Mouse (Mus musculus): ENCODE data around the gene Igf2r. TPM values are rescaled to one million over a fixed set of nuclear protein-coding genes. Genes with fewer than 3 reads are reported as not detected.
A peak's percentile ranks its signal among the peaks of the same experiment; 100 is the strongest.

The Igf2r gene
- polyA plus RNA-seq, 1 experiment, result 4.8 TPM

DNA sequence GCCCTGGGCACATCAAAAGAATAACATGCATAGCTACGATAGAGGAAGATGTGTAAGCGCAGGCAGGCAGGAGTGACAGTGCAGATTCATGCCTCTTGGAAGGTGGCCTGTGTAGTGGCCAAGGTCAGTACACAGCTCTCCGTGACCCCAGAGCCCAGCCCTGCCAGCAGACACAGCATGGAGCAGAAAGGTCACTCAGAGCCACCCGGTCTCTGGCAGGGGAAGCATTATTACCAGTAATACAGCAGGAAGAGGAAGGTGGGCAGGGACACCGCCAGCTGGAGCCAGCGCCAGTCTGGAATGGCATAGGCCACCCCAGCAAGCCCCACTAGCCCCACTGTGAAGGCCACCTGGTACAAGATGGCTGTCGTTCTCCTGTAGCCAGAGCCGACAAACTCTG is 105.3 kb downstream of the Igf2r start:
- H3K27me3 ChIP-seq (ENCODE audit: control insufficient read depth, insufficient read depth, low read length), result no peaks in the 10 kb centered on the region
- TF ChIP-seq POLR2A (IDR thresholded peaks at IDR 0.05; ENCODE audit: control insufficient read depth, low read depth, low read length) (no peak), CTCF (IDR thresholded peaks at IDR 0.05; ENCODE audit: control insufficient read depth, insufficient read depth, insufficient replicate concordance, low read depth, low read length) (no peak)
- no peak overlapping the region for H3K4me3 ChIP-seq (ENCODE audit: control insufficient read depth, low read depth, low read length)
- no peak overlapping the region for H3K27ac ChIP-seq (ENCODE audit: control insufficient read depth, insufficient read depth, low read depth, low read length)
- H3K4me1 ChIP-seq (ENCODE audit: control insufficient read depth, insufficient read depth, low read length), result no peaks in the 10 kb centered on the region
- H3K36me3 ChIP-seq (ENCODE audit: control insufficient read depth, insufficient read depth, low read length), result no peaks in the 10 kb centered on the region

- Histone ChIP-seq H3K27me3 (ENCODE audit: control insufficient read depth, insufficient read depth, low read length) (no peaks in the 10 kb centered on the region), H3K4me3 (ENCODE audit: control insufficient read depth, low read depth, low read length) (no peak overlapping the region), H3K36me3 (ENCODE audit: control insufficient read depth, insufficient read depth, low read length) (no peaks in the 10 kb centered on the region), H3K27ac (ENCODE audit: control insufficient read depth, insufficient read depth, low read depth, low read length) (no peak overlapping the region), H3K4me1 (ENCODE audit: control insufficient read depth, insufficient read depth, low read length) (no peaks in the 10 kb centered on the region)
- TF ChIP-seq CTCF (IDR thresholded peaks at IDR 0.05; ENCODE audit: control insufficient read depth, insufficient read depth, insufficient replicate concordance, low read depth, low read length) (peak; percentile 25; the same call in 1 of the 2 replicates), POLR2A (IDR thresholded peaks at IDR 0.05; ENCODE audit: control insufficient read depth, low read depth, low read length) (no peak)
Measured at GRCm38 (mm10) chr17:12660572-12661260, 108.7 kb downstream of the Igf2r start.

DNA sequence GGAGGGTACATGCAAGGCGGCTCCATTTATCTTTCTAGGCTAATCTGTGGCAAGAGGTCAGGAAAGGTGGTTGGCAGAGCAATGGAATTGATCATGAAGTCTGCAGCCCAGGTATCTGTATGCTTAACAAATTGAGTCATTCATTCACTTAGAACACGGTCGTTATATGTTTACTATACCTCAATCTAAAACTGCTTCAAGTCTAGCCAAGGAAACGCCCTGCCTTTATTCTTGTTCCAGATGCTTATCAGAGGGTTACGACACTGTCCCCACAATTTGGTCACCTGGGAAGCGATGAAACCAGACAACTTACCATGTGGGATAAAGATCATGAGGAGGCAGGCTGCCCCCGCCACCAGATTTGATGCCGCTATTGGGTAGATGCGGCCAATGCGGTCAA is 110.2 kb downstream of the Igf2r start:
- Histone ChIP-seq H3K27ac (ENCODE audit: control insufficient read depth, insufficient read depth, low read depth, low read length) (no peak overlapping the region), H3K4me3 (ENCODE audit: control insufficient read depth, low read depth, low read length) (no peak overlapping the region), H3K27me3 (ENCODE audit: control insufficient read depth, insufficient read depth, low read length) (no peaks in the 10 kb centered on the region), H3K36me3 (ENCODE audit: control insufficient read depth, insufficient read depth, low read length) (no peaks in the 10 kb centered on the region), H3K4me1 (ENCODE audit: control insufficient read depth, insufficient read depth, low read length) (no peaks in the 10 kb centered on the region)
- TF ChIP-seq POLR2A (IDR thresholded peaks at IDR 0.05; ENCODE audit: control insufficient read depth, low read depth, low read length) (no peak), CTCF (IDR thresholded peaks at IDR 0.05; ENCODE audit: control insufficient read depth, insufficient read depth, insufficient replicate concordance, low read depth, low read length) (no peak)

GRCm38 (mm10) chr17:12658784-12659183 is 110.7 kb downstream of the Igf2r start:
- TF ChIP-seq CTCF (IDR thresholded peaks at IDR 0.05; ENCODE audit: control insufficient read depth, insufficient read depth, insufficient replicate concordance, low read depth, low read length) (no peak), POLR2A (IDR thresholded peaks at IDR 0.05; ENCODE audit: control insufficient read depth, low read depth, low read length) (no peak)
- no peaks in the 10 kb centered on the region for H3K27me3 ChIP-seq (ENCODE audit: control insufficient read depth, insufficient read depth, low read length)
- H3K27ac ChIP-seq (ENCODE audit: control insufficient read depth, insufficient read depth, low read depth, low read length), result no peak overlapping the region
- no peaks in the 10 kb centered on the region for H3K4me1 ChIP-seq (ENCODE audit: control insufficient read depth, insufficient read depth, low read length)
- no peaks in the 10 kb centered on the region for H3K36me3 ChIP-seq (ENCODE audit: control insufficient read depth, insufficient read depth, low read length)
- no peak overlapping the region for H3K4me3 ChIP-seq (ENCODE audit: control insufficient read depth, low read depth, low read length)

- no peak overlapping the region for H3K4me3 ChIP-seq (ENCODE audit: control insufficient read depth, low read depth, low read length)
- no peaks in the 10 kb centered on the region for H3K27me3 ChIP-seq (ENCODE audit: control insufficient read depth, insufficient read depth, low read length)
- TF ChIP-seq CTCF (IDR thresholded peaks at IDR 0.05; ENCODE audit: control insufficient read depth, insufficient read depth, insufficient replicate concordance, low read depth, low read length), result no peak
- TF ChIP-seq POLR2A (IDR thresholded peaks at IDR 0.05; ENCODE audit: control insufficient read depth, low read depth, low read length), result no peak
- H3K36me3 ChIP-seq (ENCODE audit: control insufficient read depth, insufficient read depth, low read length), result no peaks in the 10 kb centered on the region
- H3K4me1 ChIP-seq (ENCODE audit: control insufficient read depth, insufficient read depth, low read length), result no peaks in the 10 kb centered on the region
- no peak overlapping the region for H3K27ac ChIP-seq (ENCODE audit: control insufficient read depth, insufficient read depth, low read depth, low read length)
Measured at GRCm38 (mm10) chr17:12655826-12656225, 113.6 kb downstream of the Igf2r start.

GRCm38 (mm10) chr17:12654061-12654460 is 115.4 kb downstream of the Igf2r start:
- Histone ChIP-seq H3K27me3 (ENCODE audit: control insufficient read depth, insufficient read depth, low read length) (no peaks in the 10 kb centered on the region), H3K27ac (ENCODE audit: control insufficient read depth, insufficient read depth, low read depth, low read length) (no peak overlapping the region), H3K36me3 (ENCODE audit: control insufficient read depth, insufficient read depth, low read length) (no peaks in the 10 kb centered on the region), H3K4me3 (ENCODE audit: control insufficient read depth, low read depth, low read length) (no peak overlapping the region), H3K4me1 (ENCODE audit: control insufficient read depth, insufficient read depth, low read length) (no peaks in the 10 kb centered on the region)
- TF ChIP-seq CTCF (IDR thresholded peaks at IDR 0.05; ENCODE audit: control insufficient read depth, insufficient read depth, insufficient replicate concordance, low read depth, low read length) (no peak), POLR2A (IDR thresholded peaks at IDR 0.05; ENCODE audit: control insufficient read depth, low read depth, low read length) (no peak)

GRCm38 (mm10) chr17:12652604-12653003 is 116.9 kb downstream of the Igf2r start:
- TF ChIP-seq POLR2A (IDR thresholded peaks at IDR 0.05; ENCODE audit: control insufficient read depth, low read depth, low read length) (no peak), CTCF (IDR thresholded peaks at IDR 0.05; ENCODE audit: control insufficient read depth, insufficient read depth, insufficient replicate concordance, low read depth, low read length) (no peak)
- Histone ChIP-seq H3K4me3 (ENCODE audit: control insufficient read depth, low read depth, low read length) (no peak overlapping the region), H3K27ac (ENCODE audit: control insufficient read depth, insufficient read depth, low read depth, low read length) (no peak overlapping the region), H3K36me3 (ENCODE audit: control insufficient read depth, insufficient read depth, low read length) (no peaks in the 10 kb centered on the region), H3K4me1 (ENCODE audit: control insufficient read depth, insufficient read depth, low read length) (no peaks in the 10 kb centered on the region), H3K27me3 (ENCODE audit: control insufficient read depth, insufficient read depth, low read length) (no peaks in the 10 kb centered on the region)

Measured in testis, adult 2 months (tissue).